Mouse (Mus musculus) adrenal gland, postnatal 4 days (tissue): Measurements from ENCODE around the gene Acp6. TPM values are rescaled to one million over a fixed set of nuclear protein-coding genes. Genes with fewer than 3 reads are reported as not detected.

Experiments
- DNase-seq, 2 experiments: peaks; one replicate each; pipeline ENCODE4 v3.0.0; 2021 to 2022; ENCODE audit warnings: low spot score in 2 of 2, mixed read lengths in 2 of 2
- total RNA-seq, 2 experiments: library from RNA; stranded (reverse); gene quantifications; 2 replicates each; pipeline ENCODE4 v1.2.3; 2021

The Acp6 gene
- total RNA-seq, 2 experiments from 2014 or later = 43.5 to 50.8 TPM

- DNase-seq = peak in 1 of 2 experiments; percentile 29
These were observed 26.7 kb downstream of the Acp6 start for GRCm38 (mm10) chr3:97185098-97185860.

GRCm38 (mm10) chr3:97196571-97196970, 38.0 kb downstream of the Acp6 start:
- no peak for DNase-seq

GRCm38 (mm10) chr3:97199261-97199660, 40.7 kb downstream of the Acp6 start:
- DNase-seq = no peak

GRCm38 (mm10) chr3:97201943-97202342, 43.4 kb downstream of the Acp6 start:
- DNase-seq = peak in 1 of 2 experiments; percentile 25

GRCm38 (mm10) chr3:97203880-97204279, 45.3 kb downstream of the Acp6 start:
- no peak for DNase-seq

DNA sequence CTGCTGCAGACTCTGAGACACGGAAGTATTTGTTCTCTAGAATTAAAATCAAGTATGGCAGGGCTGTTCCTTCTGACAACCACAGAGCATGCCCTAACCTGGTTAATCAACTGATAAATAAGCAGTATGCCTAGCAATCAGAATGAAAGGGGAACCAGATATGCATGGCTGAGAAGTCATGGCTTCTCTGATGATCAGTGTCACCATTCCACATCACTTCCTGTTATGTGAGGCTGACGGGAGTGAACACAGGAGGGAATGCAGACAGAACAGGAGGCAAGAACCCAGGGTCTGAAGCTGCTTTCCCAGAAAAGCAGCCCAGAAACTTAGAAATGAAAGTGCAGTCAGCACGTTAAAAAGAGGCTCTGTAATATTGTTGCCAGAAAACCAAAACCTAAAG, 47.9 kb downstream of the Acp6 start:
- no peak for DNase-seq

GRCm38 (mm10) chr3:97209351-97209750, 50.8 kb downstream of the Acp6 start:
- no peak for DNase-seq

DNA sequence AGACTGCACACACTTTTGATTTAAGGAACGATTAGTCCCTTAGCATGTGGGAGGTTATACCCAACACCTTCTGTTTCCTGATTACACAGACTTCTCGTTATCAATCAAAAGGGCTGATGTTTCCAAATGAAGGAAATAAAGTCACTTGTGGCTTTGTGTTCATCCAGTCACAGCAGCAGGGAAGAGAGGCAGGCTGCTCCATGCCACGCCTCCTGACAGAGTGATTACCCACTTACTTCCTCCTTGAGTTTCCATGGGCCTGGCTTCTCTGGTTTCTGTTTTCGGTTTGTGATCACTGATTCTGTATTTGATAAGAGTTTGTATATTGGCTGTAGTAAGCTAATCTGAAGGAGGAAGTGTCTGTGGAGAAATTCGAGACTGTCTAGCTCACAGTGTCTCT, 52.6 kb downstream of the Acp6 start:
- no peak for DNase-seq

DNA sequence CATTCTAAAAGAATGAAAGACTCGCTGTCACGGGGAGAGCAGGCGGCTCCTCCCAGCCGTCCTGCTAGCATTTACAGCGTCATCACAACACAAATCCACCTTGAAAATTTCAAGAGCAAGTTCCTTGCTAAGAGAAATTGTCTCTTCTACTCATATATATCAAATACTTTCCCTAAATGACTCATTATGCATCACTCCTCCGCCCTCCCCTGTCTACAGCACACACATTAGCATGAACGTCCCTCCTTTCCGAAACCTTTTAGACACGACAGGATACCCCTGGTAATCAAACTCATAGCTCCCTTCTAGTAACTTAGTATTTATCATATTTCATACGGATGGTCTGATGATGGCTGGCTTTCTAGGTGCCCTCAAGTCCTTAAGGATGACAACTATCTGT, 55.3 kb downstream of the Acp6 start:
- no peak for DNase-seq

- DNase-seq = no peak
These were observed 55.9 kb downstream of the Acp6 start for GRCm38 (mm10) chr3:97214439-97214838.

DNA sequence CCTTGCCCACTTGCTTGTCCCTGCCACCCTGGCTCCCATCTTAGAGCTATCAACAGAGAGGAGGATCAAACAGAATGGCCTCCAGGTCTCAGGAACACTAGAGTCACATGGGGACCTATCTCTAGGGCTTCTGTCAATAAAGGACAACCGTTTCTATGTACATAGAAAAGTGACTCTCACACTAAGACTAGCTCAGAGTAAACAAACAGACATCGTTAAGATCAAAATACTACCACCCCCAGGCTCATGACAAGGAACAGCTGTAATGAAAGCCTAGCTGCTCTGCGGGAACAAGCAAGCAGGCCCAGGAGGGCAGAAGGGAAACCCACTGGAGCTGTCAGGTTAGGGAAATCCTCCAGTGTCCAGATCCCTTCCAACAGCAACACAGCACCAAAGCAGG, 56.9 kb downstream of the Acp6 start:
- no peak for DNase-seq

DNA sequence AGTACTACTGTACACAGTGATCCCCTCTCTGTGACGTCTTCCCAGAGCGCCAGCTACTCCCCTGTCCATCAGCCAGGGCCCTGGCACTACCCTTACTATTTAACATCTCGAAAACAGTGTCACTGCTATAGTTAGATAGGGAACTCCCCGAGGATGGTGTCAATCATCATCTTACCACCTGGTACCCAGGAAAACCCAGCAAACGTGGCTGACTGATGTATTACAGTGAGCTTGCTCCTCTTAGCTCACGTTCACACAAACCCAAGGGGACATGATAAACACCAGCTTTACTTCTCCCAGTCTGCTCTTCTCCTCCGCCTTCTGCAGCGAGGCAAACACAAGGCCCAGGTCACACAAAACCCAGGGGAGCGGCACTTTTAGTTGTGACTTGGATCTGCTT, 64.7 kb downstream of the Acp6 start:
- no peak for DNase-seq

GRCm38 (mm10) chr3:97225231-97225630, 66.7 kb downstream of the Acp6 start:
- no peak for DNase-seq

DNA sequence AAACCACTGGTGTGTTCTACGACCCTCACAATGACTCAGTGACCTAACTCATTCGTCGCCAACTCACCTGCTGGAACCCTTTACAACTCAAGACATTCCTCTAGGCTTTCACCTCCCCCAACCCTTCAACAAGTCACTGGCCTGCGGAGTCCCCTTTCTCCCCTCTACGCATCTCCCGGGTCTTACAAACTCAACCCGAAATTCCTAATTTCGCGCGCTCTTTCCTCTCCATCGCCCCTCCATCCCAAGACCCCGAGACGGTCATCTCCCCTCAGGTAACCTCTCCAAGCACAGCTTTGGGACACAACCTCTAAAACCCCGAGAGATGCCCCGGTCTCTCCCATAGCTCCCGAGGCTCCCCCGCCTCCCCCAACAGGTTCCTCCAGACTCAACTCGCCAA, 68.1 kb downstream of the Acp6 start:
- no peak for DNase-seq

Other genes with a start within 250 kb of the Acp6 start
- not detected for gene Gja8, start 232.8 kb upstream of the Acp6 start, total RNA-seq
- gene Bcl9, start 139.1 kb downstream of the Acp6 start, total RNA-seq = 10 to 100 TPM; 38.0 to 46.6 TPM